Mouse (Mus musculus) ES-E14 (cell line): ENCODE data around the gene Rag2. TPM values are rescaled to one million over a fixed set of nuclear protein-coding genes. Genes with fewer than 3 reads are reported as not detected.

Experiments used
- DNase-seq: peaks from one replicate; pipeline ENCODE4 v3.0.0-alpha.2; 2013; ENCODE audit warnings: low read depth, low spot score
- H3K27ac ChIP-seq: 2 replicates; pipeline ENCODE4 v1.5.1; 2012; ENCODE audit warnings: low read depth, mild to moderate bottlenecking, low read length, moderate library complexity, mixed read lengths; ENCODE audit not compliant: poor library complexity, insufficient read depth, severe bottlenecking
- H3K36me3 ChIP-seq: 2 replicates; pipeline ENCODE4 v1.6.1; 2012; ENCODE audit warnings: mild to moderate bottlenecking, low read length, moderate library complexity, mixed read lengths; ENCODE audit not compliant: control insufficient read depth, poor library complexity, insufficient read depth, severe bottlenecking
- H3K4me1 ChIP-seq, 2 experiments: fragments of 150-350 bp in 1 of 2; sonication (generic) in 1 of 2; 2 replicates each; pipeline ENCODE4 v1.6.1; 2012; ENCODE audit warnings: low read length in 2 of 2, mild to moderate bottlenecking in 1 of 2, mixed read lengths in 1 of 2; ENCODE audit not compliant: control insufficient read depth in 2 of 2, insufficient read depth in 2 of 2, poor library complexity in 1 of 2
- H3K4me3 ChIP-seq, 2 experiments: fragments of 150-350 bp in 1 of 2; sonication (generic) in 1 of 2; 2 replicates each; pipeline ENCODE4 v1.5.1; 2012; ENCODE audit warnings: low read length in 2 of 2, low read depth in 1 of 2, mild to moderate bottlenecking in 1 of 2, mixed read lengths in 1 of 2; ENCODE audit not compliant: insufficient read depth in 1 of 2, poor library complexity in 1 of 2, severe bottlenecking in 1 of 2
- H3K9ac ChIP-seq: 2 replicates; pipeline ENCODE4 v1.6.1; 2012; ENCODE audit warnings: low read depth, mild to moderate bottlenecking, low read length, mixed read lengths; ENCODE audit not compliant: poor library complexity, insufficient read depth, severe bottlenecking
- H3K9me3 ChIP-seq: fragments of 150-350 bp; sonication (generic); 2 replicates; pipeline ENCODE4 v1.6.1; 2012; ENCODE audit warnings: low read depth, mild to moderate bottlenecking, low read length; ENCODE audit not compliant: control insufficient read depth, insufficient read depth
- CHD2 ChIP-seq: IDR thresholded peaks from 2 replicates; pipeline ENCODE4 v1.6.1; 2014; ENCODE audit warnings: mild to moderate bottlenecking, low read depth, low read length, inconsistent platforms
- HCFC1 ChIP-seq: IDR thresholded peaks from 2 replicates; pipeline ENCODE4 v1.6.1; 2012; ENCODE audit warnings: low read length, inconsistent platforms, borderline replicate concordance; ENCODE audit not compliant: insufficient read depth
- MAFK ChIP-seq: IDR thresholded peaks from 2 replicates; pipeline ENCODE4 v1.6.1; 2014; ENCODE audit warnings: mild to moderate bottlenecking, low read depth, low read length, inconsistent platforms; ENCODE audit not compliant: insufficient read depth
- ZC3H11A ChIP-seq: IDR thresholded peaks from 2 replicates; pipeline ENCODE4 v1.6.1; 2012; ENCODE audit warnings: low read depth, mild to moderate bottlenecking, inconsistent platforms, low read length, borderline replicate concordance
- ZNF384 ChIP-seq: IDR thresholded peaks from 2 replicates; pipeline ENCODE4 v1.6.1; 2012; ENCODE audit warnings: low read depth, low read length, inconsistent platforms
- in situ Hi-C, 2 experiments: fragments of 600-800 bp; cut with MboI; formaldehyde crosslinking; loops; one replicate each; pipeline ENCODE4 v1.15.1; 2025; ENCODE audit warnings: low sequenced_read_pairs in 2 of 2, inconsistent platforms in 1 of 2; ENCODE audit not compliant: unreplicated experiment in 2 of 2
- total RNA-seq: library from RNA; depleted of rRNA; stranded (reverse); fragments of 300-350 nt; gene quantifications from 2 replicates; pipeline ENCODE4 v1.2.3, GENCODE M21; 2012

The Rag2 gene
- total RNA-seq, 1 experiment: not detected

DNA sequence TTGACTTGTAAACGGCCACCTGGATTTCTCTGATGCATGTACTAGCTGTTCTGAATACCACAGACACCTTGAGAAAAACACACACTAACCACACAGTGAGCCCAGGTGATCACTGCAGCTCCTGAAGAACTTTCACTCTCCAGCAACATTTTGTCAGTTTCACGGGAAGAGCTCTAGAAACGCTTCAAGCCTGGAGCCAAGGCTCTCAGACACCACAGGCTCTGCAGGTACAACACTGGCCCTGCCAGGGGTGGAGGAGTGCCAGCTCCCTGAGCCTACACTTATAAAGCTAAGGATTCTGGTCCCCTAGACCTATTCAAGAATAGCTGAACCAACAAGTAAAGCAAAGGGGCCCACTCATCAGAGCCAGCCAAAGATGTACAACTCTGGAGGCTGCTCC, 43.1 kb upstream of the Rag2 start:
- H3K4me3 ChIP-seq: no peak overlapping the region
- in situ Hi-C loops: no loop called here
- H3K9me3 ChIP-seq: no peaks in the 10 kb centered on the region
- TF ChIP-seq CHD2: no peak
- TF ChIP-seq MAFK: no peak
- TF ChIP-seq ZNF384: no peak
- no peak for TF ChIP-seq HCFC1
- TF ChIP-seq ZC3H11A: no peak
- no peak overlapping the region for H3K9ac ChIP-seq
- DNase-seq: no peak
- H3K4me1 ChIP-seq: no peaks in the 10 kb centered on the region
- no peaks in the 10 kb centered on the region for H3K36me3 ChIP-seq
- no peak overlapping the region for H3K27ac ChIP-seq

DNA sequence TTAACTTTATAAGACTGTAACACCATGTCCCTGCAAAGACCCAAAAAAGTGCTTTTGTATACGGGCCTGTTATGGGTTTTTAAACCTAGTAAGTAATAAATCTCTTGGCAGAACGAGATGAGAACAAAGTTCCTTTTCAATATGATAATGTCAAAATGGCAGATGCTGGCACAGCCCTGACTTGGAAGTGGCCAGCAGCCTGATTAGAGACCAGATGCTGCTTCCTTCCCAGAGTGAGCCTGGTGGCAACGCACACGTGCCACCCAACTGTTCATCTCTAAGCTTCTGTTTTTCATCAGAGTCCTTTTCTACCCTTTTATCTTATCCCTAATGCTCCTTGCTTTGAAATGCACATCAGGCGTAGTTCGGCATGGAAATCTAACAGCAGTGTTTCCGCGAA, 33.2 kb upstream of the Rag2 start:
- H3K36me3 ChIP-seq: no peaks in the 10 kb centered on the region
- H3K4me1 ChIP-seq: no peaks in the 10 kb centered on the region
- no peak overlapping the region for H3K9ac ChIP-seq
- in situ Hi-C loops: no loop called here
- TF ChIP-seq MAFK (no peak), ZC3H11A (no peak), HCFC1 (no peak), CHD2 (no peak), ZNF384 (no peak)
- H3K27ac ChIP-seq: no peak overlapping the region
- H3K9me3 ChIP-seq: no peaks in the 10 kb centered on the region
- no peak for DNase-seq
- H3K4me3 ChIP-seq: no peak overlapping the region

DNA sequence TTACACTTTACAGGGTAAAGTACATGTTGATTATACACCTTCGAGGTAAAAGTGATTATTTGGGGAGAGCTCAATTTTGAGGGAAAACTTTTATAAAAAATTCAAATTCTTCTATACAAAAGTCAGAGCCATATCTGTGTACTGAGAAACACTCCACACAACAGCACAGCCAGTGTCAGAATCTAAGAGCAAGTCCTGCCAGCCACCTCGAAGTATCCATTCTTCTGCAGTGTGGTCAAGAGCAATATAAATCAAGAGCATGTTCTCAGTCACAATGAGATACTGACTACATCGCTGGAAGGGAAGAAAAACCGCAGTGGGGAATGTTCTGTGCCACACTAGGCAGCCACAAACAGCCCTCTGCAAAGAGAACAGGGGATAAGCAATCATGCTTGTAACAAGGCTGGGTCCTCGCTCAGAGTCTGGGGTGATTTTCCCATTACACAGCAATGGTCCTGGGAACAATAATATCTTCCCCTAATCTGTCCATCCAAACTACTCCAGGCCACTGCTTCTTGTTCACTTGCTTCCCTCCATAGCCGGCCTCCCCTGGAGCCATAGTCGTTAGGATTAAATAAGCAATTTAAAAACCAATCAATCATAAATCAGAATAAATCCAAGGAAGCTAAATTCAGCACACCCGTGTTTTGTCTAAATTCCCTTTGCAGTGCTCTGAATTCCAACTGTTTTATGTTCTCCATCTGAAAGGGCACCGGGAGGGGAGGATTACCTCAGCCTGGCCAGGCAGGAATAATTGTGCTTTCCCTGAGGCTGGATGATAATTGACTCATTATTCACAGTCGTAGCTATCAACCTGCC, 32.3 kb upstream of the Rag2 start:
- no peak for TF ChIP-seq HCFC1
- TF ChIP-seq MAFK: no peak
- TF ChIP-seq ZC3H11A: no peak
- TF ChIP-seq ZNF384: no peak
- TF ChIP-seq CHD2: no peak
- H3K27ac ChIP-seq: no peak overlapping the region
- no peak overlapping the region for H3K4me3 ChIP-seq
- H3K9me3 ChIP-seq: no peaks in the 10 kb centered on the region
- DNase-seq: no peak
- no peaks in the 10 kb centered on the region for H3K36me3 ChIP-seq
- H3K9ac ChIP-seq: no peak overlapping the region
- in situ Hi-C loops: no loop called here
- no peaks in the 10 kb centered on the region for H3K4me1 ChIP-seq

DNA sequence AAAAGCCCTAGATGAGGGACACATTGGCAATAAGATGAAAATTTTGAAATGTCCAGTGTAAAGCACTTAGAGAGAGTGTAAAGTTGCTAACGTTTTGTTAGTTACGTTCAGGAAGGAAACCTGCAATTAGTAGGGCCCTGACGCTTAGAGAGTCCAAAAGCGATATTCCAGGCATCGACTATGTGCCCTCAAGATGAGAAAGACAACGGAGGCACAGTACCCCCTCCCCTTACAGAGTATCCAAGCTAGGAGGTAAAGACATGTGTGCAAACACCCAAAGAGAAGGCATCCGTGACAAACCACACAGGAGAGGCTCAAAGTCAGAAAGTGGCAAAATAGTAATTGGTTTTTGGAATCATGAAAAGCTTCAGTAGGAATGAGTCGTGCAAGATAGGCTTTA, 31.6 kb upstream of the Rag2 start:
- Histone ChIP-seq H3K4me3 (no peak overlapping the region), H3K4me1 (no peaks in the 10 kb centered on the region), H3K9me3 (no peaks in the 10 kb centered on the region), H3K36me3 (no peaks in the 10 kb centered on the region), H3K27ac (no peak overlapping the region), H3K9ac (no peak overlapping the region)
- in situ Hi-C loops: no loop called here
- no peak for TF ChIP-seq HCFC1
- no peak for TF ChIP-seq MAFK
- no peak for TF ChIP-seq ZC3H11A
- no peak for TF ChIP-seq CHD2
- TF ChIP-seq ZNF384: no peak
- no peak for DNase-seq

DNA sequence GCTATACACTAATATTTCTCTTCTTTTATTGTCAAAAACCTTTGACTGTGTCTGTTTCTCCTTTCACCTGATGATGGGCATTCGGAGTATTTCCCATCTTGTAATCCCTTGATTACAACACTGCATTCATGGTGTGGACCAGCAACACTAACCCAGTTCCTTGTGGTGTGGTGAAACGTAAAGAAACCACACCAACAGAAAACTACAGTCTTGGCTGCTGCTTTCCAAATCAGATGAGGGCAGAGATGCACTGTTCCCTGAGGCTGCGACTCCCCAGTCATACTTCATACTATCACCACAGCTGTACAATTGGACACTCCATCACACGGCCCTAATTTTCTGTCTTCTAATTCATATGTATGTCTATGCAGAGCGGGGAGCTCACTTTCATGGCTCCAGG, 29.8 kb upstream of the Rag2 start:
- in situ Hi-C loops: no loop called here
- Histone ChIP-seq H3K27ac (no peak overlapping the region), H3K9me3 (no peaks in the 10 kb centered on the region), H3K4me3 (no peak overlapping the region), H3K9ac (no peak overlapping the region), H3K36me3 (no peaks in the 10 kb centered on the region), H3K4me1 (no peaks in the 10 kb centered on the region)
- DNase-seq: no peak
- TF ChIP-seq ZC3H11A (no peak), MAFK (no peak), ZNF384 (no peak), CHD2 (no peak), HCFC1 (no peak)
